Mouse (Mus musculus) E14TG2a.4 (cell line): ENCODE data around the gene Cyfip1.

ENCODE experiments used
- H3K27me3 ChIP-seq: 2 replicates; pipeline ENCODE4 v1.6.1; 2014; ENCODE audit warnings: low read length, control low read depth; ENCODE audit not compliant: insufficient read depth
- H3K36me3 ChIP-seq: 2 replicates; pipeline ENCODE4 v1.6.1; 2014; ENCODE audit warnings: low read length, control low read depth; ENCODE audit not compliant: insufficient read depth
- H3K4me1 ChIP-seq: replicated peaks from 2 replicates; pipeline ENCODE4 v1.6.1; 2014; ENCODE audit warnings: low read depth, low read length, control low read depth
- H3K4me3 ChIP-seq: replicated peaks from 2 replicates; pipeline ENCODE4 v1.5.1; 2014; ENCODE audit warnings: mild to moderate bottlenecking, low read length
- H3K9me3 ChIP-seq: 2 replicates; pipeline ENCODE4 v1.6.1; 2014; ENCODE audit warnings: low read length, control low read depth
- CTCF ChIP-seq: conservative IDR thresholded peaks from 2 replicates; pipeline ENCODE4 v1.5.1; 2014; ENCODE audit warnings: low read length
- NANOG ChIP-seq: IDR thresholded peaks from 2 replicates; pipeline ENCODE4 v1.6.1; 2014; ENCODE audit warnings: borderline replicate concordance, low read length, mixed read lengths
- POU5F1 ChIP-seq: IDR thresholded peaks from 2 replicates; pipeline ENCODE4 v1.6.1; 2014; ENCODE audit warnings: low read length, borderline replicate concordance

Cyfip1 gene

GRCm38 (mm10) chr7:55935025-55935424, 93.5 kb downstream of the Cyfip1 start:
- TF ChIP-seq CTCF = no peak
- TF ChIP-seq NANOG = no peak
- no peak for TF ChIP-seq POU5F1
- H3K27me3 ChIP-seq = no peaks in the 10 kb centered on the region
- H3K9me3 ChIP-seq = no peaks in the 10 kb centered on the region
- no peak overlapping the region for H3K4me3 ChIP-seq
- H3K4me1 ChIP-seq = peaks cover 8% of the 10 kb centered on the region
- peaks cover 60% of the 10 kb centered on the region for H3K36me3 ChIP-seq

- TF ChIP-seq POU5F1 (no peak), NANOG (no peak), CTCF (no peak)
- Histone ChIP-seq H3K4me3 (no peak overlapping the region), H3K4me1 (peaks cover 8% of the 10 kb centered on the region), H3K9me3 (no peaks in the 10 kb centered on the region), H3K27me3 (no peaks in the 10 kb centered on the region), H3K36me3 (peaks cover 51% of the 10 kb centered on the region)
These were observed 96.8 kb downstream of the Cyfip1 start for GRCm38 (mm10) chr7:55938341-55938740.

GRCm38 (mm10) chr7:55956054-55956453, 114.5 kb downstream of the Cyfip1 start:
- TF ChIP-seq POU5F1 = no peak
- TF ChIP-seq CTCF = no peak
- no peak for TF ChIP-seq NANOG
- H3K4me3 ChIP-seq = no peak overlapping the region
- peaks cover 30% of the 10 kb centered on the region for H3K36me3 ChIP-seq
- no peaks in the 10 kb centered on the region for H3K27me3 ChIP-seq
- peaks cover 15% of the 10 kb centered on the region for H3K4me1 ChIP-seq
- H3K9me3 ChIP-seq = no peaks in the 10 kb centered on the region

DNA sequence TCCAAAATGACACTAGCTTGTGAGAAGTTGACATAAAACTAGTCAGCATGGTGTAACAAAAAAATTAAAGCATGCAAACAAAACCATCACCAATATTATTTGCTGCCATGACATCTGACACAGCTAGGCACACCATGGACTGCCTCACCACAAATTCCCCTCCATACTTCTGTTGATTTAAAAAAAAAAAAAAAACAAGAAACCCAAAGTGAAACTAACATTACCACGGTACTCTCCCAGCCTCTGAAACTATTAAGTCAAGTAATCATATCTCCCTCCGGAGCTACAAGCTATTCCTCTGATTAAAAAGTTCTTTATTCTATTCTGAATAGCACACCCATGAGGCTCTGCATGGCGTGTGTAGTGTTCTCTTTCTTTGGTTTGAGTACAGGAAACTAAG, 115.6 kb downstream of the Cyfip1 start:
- H3K4me1 ChIP-seq = peaks cover 20% of the 10 kb centered on the region
- H3K9me3 ChIP-seq = no peaks in the 10 kb centered on the region
- H3K4me3 ChIP-seq = no peak overlapping the region
- TF ChIP-seq POU5F1 = no peak
- TF ChIP-seq CTCF = no peak
- no peak for TF ChIP-seq NANOG
- peaks cover 30% of the 10 kb centered on the region for H3K36me3 ChIP-seq
- H3K27me3 ChIP-seq = no peaks in the 10 kb centered on the region

DNA sequence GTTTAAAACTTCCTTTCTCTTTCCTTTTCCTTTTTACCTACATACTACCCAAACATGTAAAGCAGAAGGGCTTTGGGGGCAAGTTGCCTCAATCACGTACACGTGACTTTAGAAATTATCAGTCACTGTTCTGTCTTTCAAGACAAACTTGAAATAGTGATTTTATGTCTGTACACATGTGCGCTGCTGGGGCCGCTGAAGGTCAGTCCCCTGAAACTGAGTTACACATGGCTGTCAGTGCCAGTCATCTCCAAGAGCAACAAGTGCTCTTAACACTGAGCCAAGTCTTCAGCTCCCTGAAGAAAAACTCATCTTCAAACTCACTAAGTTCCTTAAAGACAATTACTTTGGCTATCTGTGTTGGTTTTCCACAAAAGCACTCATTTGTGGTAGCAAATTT, 116.4 kb downstream of the Cyfip1 start:
- Histone ChIP-seq H3K4me3 (no peak overlapping the region), H3K27me3 (no peaks in the 10 kb centered on the region), H3K4me1 (peaks cover 23% of the 10 kb centered on the region), H3K36me3 (peaks cover 30% of the 10 kb centered on the region), H3K9me3 (no peaks in the 10 kb centered on the region)
- TF ChIP-seq NANOG (no peak), POU5F1 (no peak), CTCF (no peak)

DNA sequence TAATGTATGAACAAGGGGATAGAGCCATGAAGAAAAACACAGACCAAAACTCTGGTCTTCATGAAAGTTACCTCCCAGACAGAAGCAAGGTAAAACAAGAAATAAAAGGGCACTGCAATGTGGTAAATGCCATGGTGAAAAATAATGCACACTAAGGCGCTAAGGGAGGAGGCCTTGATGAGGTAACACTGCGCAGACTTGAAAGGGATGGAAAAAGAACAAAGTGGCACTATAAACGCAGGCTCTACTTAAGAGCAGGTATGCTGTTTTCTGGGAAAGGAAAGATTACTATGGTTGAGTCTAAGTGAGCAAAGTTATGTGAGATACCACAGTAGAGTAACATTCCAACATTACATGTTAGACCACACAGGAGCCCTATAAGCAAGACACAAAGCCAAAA, 118.3 kb downstream of the Cyfip1 start:
- Histone ChIP-seq H3K4me3 (no peak overlapping the region), H3K27me3 (no peaks in the 10 kb centered on the region), H3K4me1 (peaks cover 29% of the 10 kb centered on the region), H3K36me3 (peaks cover 26% of the 10 kb centered on the region), H3K9me3 (no peaks in the 10 kb centered on the region)
- no peak for TF ChIP-seq NANOG
- TF ChIP-seq CTCF = no peak
- no peak for TF ChIP-seq POU5F1

DNA sequence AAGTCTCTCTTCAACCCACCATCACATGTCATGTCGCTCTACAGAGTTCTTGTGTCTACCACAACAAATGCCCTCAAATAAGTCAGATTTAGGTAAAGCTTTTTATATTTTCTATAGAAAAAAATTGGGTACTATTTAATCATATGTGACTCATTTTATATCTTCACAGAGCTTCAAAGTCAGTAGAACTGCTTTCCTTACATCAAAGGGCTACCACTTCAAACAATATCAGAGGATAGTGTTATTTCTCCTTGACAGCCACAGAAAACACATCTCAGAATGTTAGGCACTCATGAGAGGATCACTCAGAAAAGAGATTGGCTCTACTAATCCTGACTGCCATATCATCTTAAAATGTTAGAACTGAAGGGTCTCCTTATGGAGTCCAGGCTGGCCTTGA, 119.0 kb downstream of the Cyfip1 start:
- no peaks in the 10 kb centered on the region for H3K27me3 ChIP-seq
- peaks cover 25% of the 10 kb centered on the region for H3K36me3 ChIP-seq
- no peak overlapping the region for H3K4me3 ChIP-seq
- no peaks in the 10 kb centered on the region for H3K9me3 ChIP-seq
- H3K4me1 ChIP-seq = peaks cover 29% of the 10 kb centered on the region
- TF ChIP-seq POU5F1 (no peak), NANOG (no peak), CTCF (no peak)

GRCm38 (mm10) chr7:55962004-55962908, 120.7 kb downstream of the Cyfip1 start, which contains the start of gene Nipa2:
Nipa2 (minus strand) TSS chr7:55962476.
- peaks cover 29% of the 10 kb centered on the region for H3K4me1 ChIP-seq
- no peaks in the 10 kb centered on the region for H3K9me3 ChIP-seq
- peaks cover 20% of the 10 kb centered on the region for H3K36me3 ChIP-seq
- H3K4me3 ChIP-seq = peak within 1 kb of the TSS; percentile 97
- H3K27me3 ChIP-seq = no peaks in the 10 kb centered on the region
- TF ChIP-seq NANOG (no peak), POU5F1 (no peak), CTCF (no peak)

GRCm38 (mm10) chr7:55966866-55967460, 125.4 kb downstream of the Cyfip1 start:
- Histone ChIP-seq H3K36me3 (no peaks in the 10 kb centered on the region), H3K4me3 (no peak overlapping the region), H3K4me1 (peaks cover 34% of the 10 kb centered on the region), H3K9me3 (no peaks in the 10 kb centered on the region), H3K27me3 (no peaks in the 10 kb centered on the region)
- no peak for TF ChIP-seq POU5F1
- TF ChIP-seq CTCF = no peak
- TF ChIP-seq NANOG = no peak
